Mouse (Mus musculus) hindbrain, embryonic 11.5 days (tissue): ENCODE results near the gene Kcnk16. TPM values are rescaled to one million over a fixed set of nuclear protein-coding genes. Genes with fewer than 3 reads are reported as not detected.

Source experiments
- ATAC-seq: fragments of 200-750 bp; cut with Nextera tagmentation; 2 replicates; pipeline ENCODE4 v1.8.0; 2017; ENCODE audit warnings: mild to moderate bottlenecking, moderate TSS enrichment, moderate library complexity; ENCODE audit not compliant: low FRiP score
- DNase-seq: peaks from one replicate; pipeline ENCODE4 v3.0.0-alpha.2; 2015; ENCODE audit warnings: low spot score
- H3K27ac ChIP-seq: fragments of 300-500 bp; sonication (generic); 2 replicates; pipeline ENCODE4 v1.5.1; 2014; ENCODE audit warnings: mild to moderate bottlenecking, low read depth, low read length
- H3K27me3 ChIP-seq: fragments of 300-500 bp; sonication (generic); 2 replicates; pipeline ENCODE4 v1.6.1; 2014; ENCODE audit warnings: mild to moderate bottlenecking, low read length, moderate library complexity, mixed read lengths; ENCODE audit not compliant: control insufficient read depth, insufficient read depth
- H3K36me3 ChIP-seq: fragments of 300-500 bp; sonication (generic); 2 replicates; pipeline ENCODE4 v1.6.1; 2014; ENCODE audit warnings: mild to moderate bottlenecking, low read length, moderate library complexity, mixed read lengths; ENCODE audit not compliant: control insufficient read depth, insufficient read depth
- H3K4me1 ChIP-seq: fragments of 300-500 bp; sonication (generic); replicated peaks from 2 replicates; pipeline ENCODE4 v1.6.1; 2014; ENCODE audit warnings: low read length, mixed read lengths; ENCODE audit not compliant: control insufficient read depth, insufficient read depth
- H3K4me2 ChIP-seq: fragments of 300-500 bp; sonication (generic); replicated peaks from 2 replicates; pipeline ENCODE4 v1.6.1; 2014; ENCODE audit warnings: mild to moderate bottlenecking, low read depth, low read length
- H3K4me3 ChIP-seq: fragments of 300-500 bp; sonication (generic); 2 replicates; pipeline ENCODE4 v1.5.1; 2014; ENCODE audit warnings: low read depth, low read length
- H3K9ac ChIP-seq: fragments of 300-500 bp; sonication (generic); 2 replicates; pipeline ENCODE4 v1.6.1; 2014; ENCODE audit warnings: low read depth, low read length
- H3K9me3 ChIP-seq: fragments of 300-500 bp; sonication (generic); 2 replicates; pipeline ENCODE4 v1.6.1; 2016; ENCODE audit warnings: low read length; ENCODE audit not compliant: control insufficient read depth
- WGBS: fragments of 180-500 bp; shearing (Covaris S2); extraction: QIAGEN DNeasy Blood & Tissue Kit; methylation state at CpG from one replicate; pipeline ENCODE4 v1.1.7; 2014; 5-methylcytosine and 5-hydroxymethylcytosine counted together
- polyA plus RNA-seq: library from polyadenylated mRNA; unstranded; fragments of >200 nt; fragmentation: Nextera tagmentation; extraction: Ambion mirVana; gene quantifications from 2 replicates; pipeline ENCODE4 v1.2.1, GENCODE M21; 2014

Gene Kcnk16
- polyA plus RNA-seq, 1 experiment from 2014 or later, result not detected

- Histone ChIP-seq H3K9me3 (no peaks in the 10 kb centered on the region), H3K4me2 (no peak overlapping the region), H3K4me1 (no peaks in the 10 kb centered on the region), H3K36me3 (no peaks in the 10 kb centered on the region), H3K4me3 (no peak overlapping the region), H3K27me3 (no peaks in the 10 kb centered on the region), H3K27ac (no peak overlapping the region), H3K9ac (no peak overlapping the region)
- 76% methylated on average over 5 of the region's 5 CpGs for WGBS
- no peak for DNase-seq
- ATAC-seq, result no peak
Measured at GRCm38 (mm10) chr14:20215826-20216225, 53.2 kb downstream of the Kcnk16 start.

- no peaks in the 10 kb centered on the region for H3K4me1 ChIP-seq
- H3K4me2 ChIP-seq, result no peak overlapping the region
- H3K27me3 ChIP-seq, result no peaks in the 10 kb centered on the region
- 90% methylated on average over 7 of the region's 7 CpGs for WGBS
- H3K36me3 ChIP-seq, result no peaks in the 10 kb centered on the region
- no peak for ATAC-seq
- no peak overlapping the region for H3K9ac ChIP-seq
- DNase-seq, result no peak
- H3K9me3 ChIP-seq, result no peaks in the 10 kb centered on the region
- H3K4me3 ChIP-seq, result no peak overlapping the region
- no peak overlapping the region for H3K27ac ChIP-seq
Measured at GRCm38 (mm10) chr14:20214125-20214524, 54.9 kb downstream of the Kcnk16 start.

- Histone ChIP-seq H3K4me2 (no peak overlapping the region), H3K4me1 (0 out of 2 replicates have a peak, but pooled peaks cover 3% of the 10 kb centered on the region), H3K4me3 (no peak overlapping the region), H3K27me3 (no peaks in the 10 kb centered on the region), H3K27ac (peak overlapping the region; percentile 25; the same call in 1 of the 2 replicates), H3K9me3 (no peaks in the 10 kb centered on the region), H3K9ac (no peak overlapping the region), H3K36me3 (no peaks in the 10 kb centered on the region)
- peak; percentile 67 for ATAC-seq
- WGBS, result 43% methylated on average over 9 of the region's 9 CpGs
- DNase-seq, result peak; percentile 34
Measured at GRCm38 (mm10) chr14:20211754-20212601, 57.0 kb downstream of the Kcnk16 start.

Other genes with a start within 250 kb of the Kcnk16 start
- 12.9 and 14.9 TPM in 2 replicates for gene Saysd1, start 130.7 kb downstream of the Kcnk16 start, polyA plus RNA-seq
- gene Kcnk5, start 87.4 kb downstream of the Kcnk16 start, polyA plus RNA-seq, result 4.6 and 8.5 TPM in 2 replicates
- 9.3 and 12.4 TPM in 2 replicates for gene Nudt13, start 25.5 kb upstream of the Kcnk16 start, polyA plus RNA-seq
- 64.0 and 69.0 TPM in 2 replicates for gene Ecd, start 78.9 kb upstream of the Kcnk16 start, polyA plus RNA-seq
- gene Fam149b, start 79.0 kb upstream of the Kcnk16 start, polyA plus RNA-seq, result 56.5 and 61.9 TPM in 2 replicates
- 164 and 228 TPM in 2 replicates for gene Dnajc9, start 119.7 kb upstream of the Kcnk16 start, polyA plus RNA-seq
- 71.2 and 74.7 TPM in 2 replicates for gene Mrps16, start 124.4 kb upstream of the Kcnk16 start, polyA plus RNA-seq
- 0.60 and 1.1 TPM in 2 replicates for gene Cfap70, start 183.0 kb upstream of the Kcnk16 start, polyA plus RNA-seq
- 15.0 and 16.8 TPM in 2 replicates for gene Anxa7, start 210.9 kb upstream of the Kcnk16 start, polyA plus RNA-seq
- gene Mss51, start 227.7 kb upstream of the Kcnk16 start, polyA plus RNA-seq, result 1.1 and 1.4 TPM in 2 replicates